Mouse (Mus musculus) intestine, postnatal 0 days (tissue): ENCODE results near the gene Nfe2l2. TPM values are rescaled to one million over a fixed set of nuclear protein-coding genes. Genes with fewer than 3 reads are reported as not detected.

ENCODE experiments used
- ATAC-seq: fragments of 200-750 bp; cut with Nextera tagmentation; 2 replicates; pipeline ENCODE4 v1.8.0; 2017; ENCODE audit warnings: mild to moderate bottlenecking, moderate TSS enrichment, moderate library complexity
- H3K27ac ChIP-seq: fragments of 300-500 bp; sonication (generic); 2 replicates; pipeline ENCODE4 v1.5.1; 2014; ENCODE audit warnings: mild to moderate bottlenecking, low read depth, low read length, moderate library complexity
- H3K27me3 ChIP-seq: fragments of 300-500 bp; sonication (generic); replicated peaks from 2 replicates; pipeline ENCODE4 v1.6.1; 2014; ENCODE audit warnings: low read length, mixed read lengths; ENCODE audit not compliant: control insufficient read depth, insufficient read depth
- H3K36me3 ChIP-seq: fragments of 300-500 bp; sonication (generic); 2 replicates; pipeline ENCODE4 v1.6.1; 2014; ENCODE audit warnings: mild to moderate bottlenecking, moderate library complexity; ENCODE audit not compliant: control insufficient read depth, insufficient read depth
- H3K4me1 ChIP-seq: fragments of 300-500 bp; sonication (generic); replicated peaks from 2 replicates; pipeline ENCODE4 v1.6.1; 2014; ENCODE audit warnings: antibody characterized with exemption, low read length, mixed read lengths; ENCODE audit not compliant: control insufficient read depth, insufficient read depth
- H3K4me2 ChIP-seq: fragments of 300-500 bp; sonication (generic); replicated peaks from 2 replicates; pipeline ENCODE4 v1.6.1; 2014; ENCODE audit warnings: low read depth, mild to moderate bottlenecking, moderate library complexity
- H3K4me3 ChIP-seq: fragments of 300-500 bp; sonication (generic); 2 replicates; pipeline ENCODE4 v1.5.1; 2014; ENCODE audit warnings: low read depth, low read length
- H3K9ac ChIP-seq: fragments of 300-500 bp; sonication (generic); 2 replicates; pipeline ENCODE4 v1.6.1; 2014; ENCODE audit warnings: mild to moderate bottlenecking, low read depth, low read length
- H3K9me3 ChIP-seq: fragments of 300-500 bp; sonication (generic); 2 replicates; pipeline ENCODE4 v1.6.1; 2016; ENCODE audit warnings: mixed run types; ENCODE audit not compliant: control insufficient read depth
- CTCF ChIP-seq: sonication (generic); IDR thresholded peaks from 2 replicates; pipeline ENCODE4 v1.5.1; 2016; ENCODE audit warnings: low read depth, mild to moderate bottlenecking, control low read depth, antibody characterized with exemption, moderate library complexity
- WGBS: fragments of 180-500 bp; shearing (Covaris S2); extraction: QIAGEN DNeasy Blood & Tissue Kit; methylation state at CpG from one replicate; pipeline ENCODE4 v1.1.7; 2014; 5-methylcytosine and 5-hydroxymethylcytosine counted together
- polyA plus RNA-seq: library from polyadenylated mRNA; unstranded; fragments of >200 nt; fragmentation: Nextera tagmentation; extraction: Ambion mirVana; gene quantifications from 2 replicates; pipeline ENCODE4 v1.2.1, GENCODE M21; 2015

The Nfe2l2 gene
- polyA plus RNA-seq, 1 experiment from 2014 or later, result 93.6 TPM

- H3K9me3 ChIP-seq, result no peaks in the 10 kb centered on the region
- no peak for ATAC-seq
- H3K4me3 ChIP-seq, result no peak overlapping the region
- no peaks in the 10 kb centered on the region for H3K4me1 ChIP-seq
- H3K36me3 ChIP-seq, result peaks cover 23% of the 10 kb centered on the region
- no peak for TF ChIP-seq CTCF
- no peak overlapping the region for H3K27ac ChIP-seq
- WGBS, result 64% methylated on average over 2 of the region's 2 CpGs
- H3K9ac ChIP-seq, result no peak overlapping the region
- H3K27me3 ChIP-seq, result no peaks in the 10 kb centered on the region
- H3K4me2 ChIP-seq, result no peak overlapping the region
Measured at GRCm38 (mm10) chr2:75671337-75671660, 33.1 kb downstream of the Nfe2l2 start.

GRCm38 (mm10) chr2:75670446-75671336 lies 33.8 kb downstream of the Nfe2l2 start:
- H3K27me3 ChIP-seq, result no peaks in the 10 kb centered on the region
- H3K9ac ChIP-seq, result no peak overlapping the region
- TF ChIP-seq CTCF, result peak; percentile 40
- no peak overlapping the region for H3K4me2 ChIP-seq
- 79% methylated on average over 6 of the region's 6 CpGs for WGBS
- H3K4me1 ChIP-seq, result no peaks in the 10 kb centered on the region
- no peak overlapping the region for H3K4me3 ChIP-seq
- H3K9me3 ChIP-seq, result no peaks in the 10 kb centered on the region
- ATAC-seq, result no peak; the same call in 1 of the 2 replicates
- H3K36me3 ChIP-seq, result peaks cover 16% of the 10 kb centered on the region
- H3K27ac ChIP-seq, result no peak overlapping the region

DNA sequence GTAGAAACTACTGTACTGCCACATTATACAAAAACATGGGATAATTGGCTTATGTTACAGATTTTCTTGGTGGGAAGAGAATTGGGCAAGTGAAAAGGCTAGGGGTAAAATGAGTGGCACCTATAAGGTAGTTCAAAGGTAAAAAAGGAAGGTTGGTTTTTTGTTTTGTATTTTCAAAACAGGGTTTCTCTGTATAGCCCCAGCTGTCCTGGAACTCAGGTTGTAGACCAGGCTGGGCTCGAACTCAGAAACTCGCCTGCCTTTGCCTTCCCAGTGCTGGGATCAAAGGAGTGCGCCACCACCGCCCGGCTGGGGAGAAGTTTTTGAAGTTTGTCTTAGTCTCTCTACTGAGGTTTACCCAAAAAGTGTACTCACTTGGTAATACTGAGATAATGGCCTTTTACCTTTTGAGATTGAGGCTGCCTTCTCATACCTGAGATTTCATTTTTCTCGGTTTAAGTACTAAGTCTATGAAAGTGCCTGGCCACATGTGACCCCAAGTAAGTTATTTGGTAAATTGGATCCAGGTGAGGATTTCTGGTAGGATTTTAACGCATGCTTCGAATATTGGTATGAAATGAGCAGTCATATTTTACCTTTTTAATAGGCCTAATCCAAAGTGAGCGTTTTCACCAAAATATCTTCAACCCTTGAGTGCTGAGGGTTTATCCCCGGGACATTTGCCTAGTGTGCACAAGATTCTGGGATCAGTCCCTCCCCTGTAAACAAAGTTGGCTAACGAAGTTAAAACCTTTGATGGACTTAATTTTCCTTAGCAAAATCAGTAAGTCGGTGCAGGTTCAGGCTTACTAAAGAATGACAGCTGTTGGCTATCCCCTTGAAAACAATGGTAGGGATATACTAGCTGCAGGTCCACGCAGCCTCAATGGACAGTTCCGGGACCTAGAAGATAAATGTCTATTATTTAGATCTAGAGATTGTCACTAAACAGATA lies 34.7 kb downstream of the Nfe2l2 start:
- no peaks in the 10 kb centered on the region for H3K4me1 ChIP-seq
- WGBS, result 38% methylated on average over 14 of the region's 14 CpGs
- no peak for TF ChIP-seq CTCF
- no peaks in the 10 kb centered on the region for H3K27me3 ChIP-seq
- no peak overlapping the region for H3K4me2 ChIP-seq
- peak; percentile 29; the same call in 1 of the 2 replicates for ATAC-seq
- H3K36me3 ChIP-seq, result peaks cover 16% of the 10 kb centered on the region
- H3K9me3 ChIP-seq, result no peaks in the 10 kb centered on the region
- no peak overlapping the region for H3K9ac ChIP-seq
- no peak overlapping the region for H3K27ac ChIP-seq
- no peak overlapping the region for H3K4me3 ChIP-seq

DNA sequence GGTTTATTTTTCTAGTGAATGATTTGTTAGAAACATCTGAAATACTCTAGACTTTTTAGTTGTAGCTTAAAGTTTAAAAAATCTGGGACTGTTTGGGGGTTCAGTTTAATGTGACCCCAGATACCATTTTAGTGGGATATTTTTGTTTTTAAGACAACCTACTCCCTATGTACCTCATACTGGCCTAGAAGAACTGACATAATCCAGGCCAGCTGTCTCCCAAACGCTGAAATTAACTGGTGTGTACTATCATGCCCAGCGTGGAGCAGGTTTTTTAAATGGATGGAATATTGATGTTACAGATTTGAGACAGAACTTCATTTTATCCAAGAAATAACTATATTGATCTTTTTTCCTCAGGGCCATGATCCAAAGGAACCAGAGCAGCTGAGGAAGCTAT lies 43.3 kb downstream of the Nfe2l2 start:
- Histone ChIP-seq H3K9ac (no peak overlapping the region), H3K27ac (no peak overlapping the region), H3K9me3 (no peaks in the 10 kb centered on the region), H3K4me2 (peak overlapping the region; percentile 62), H3K36me3 (peaks cover 32% of the 10 kb centered on the region), H3K4me1 (0 out of 2 replicates have a peak, but pooled peaks cover 2% of the 10 kb centered on the region), H3K4me3 (peak overlapping the region; percentile 94), H3K27me3 (no peaks in the 10 kb centered on the region)
- no peak for TF ChIP-seq CTCF
- WGBS, result 12% methylated on average over 2 of the region's 2 CpGs
- no peak for ATAC-seq

GRCm38 (mm10) chr2:75660255-75660948 lies 44.0 kb downstream of the Nfe2l2 start:
- Histone ChIP-seq H3K9me3 (no peaks in the 10 kb centered on the region), H3K4me2 (peak overlapping the region; percentile 62), H3K4me1 (0 out of 2 replicates have a peak, but pooled peaks cover 2% of the 10 kb centered on the region), H3K27ac (peak overlapping the region; percentile 97), H3K27me3 (no peaks in the 10 kb centered on the region), H3K4me3 (peak overlapping the region; percentile 94), H3K9ac (peak overlapping the region; percentile 98), H3K36me3 (peaks cover 32% of the 10 kb centered on the region)
- TF ChIP-seq CTCF, result no peak
- under 1% methylated on average over 15 of the region's 15 CpGs for WGBS
- no peak for ATAC-seq
